Mouse (Mus musculus) gastrocnemius, postnatal 36 days (tissue): ENCODE data around the gene Hoxb4. TPM values are rescaled to one million over a fixed set of nuclear protein-coding genes. Genes with fewer than 3 reads are reported as not detected.

ENCODE experiments used
- DNase-seq, 2 experiments: peaks; one replicate each; pipeline ENCODE4 v3.0.0; 2022
- intact Hi-C: fragments of 180-260 bp; cut with DNase I; formaldehyde crosslinking; loops from one replicate; pipeline ENCODE4 v1.15.1; 2025
- total RNA-seq, 2 experiments: library from RNA; stranded (reverse); gene quantifications; 2 replicates each; pipeline ENCODE4 v1.2.3; 2021

The Hoxb4 gene
- total RNA-seq, 2 experiments from 2014 or later = 0.23 to 0.54 TPM

DNA sequence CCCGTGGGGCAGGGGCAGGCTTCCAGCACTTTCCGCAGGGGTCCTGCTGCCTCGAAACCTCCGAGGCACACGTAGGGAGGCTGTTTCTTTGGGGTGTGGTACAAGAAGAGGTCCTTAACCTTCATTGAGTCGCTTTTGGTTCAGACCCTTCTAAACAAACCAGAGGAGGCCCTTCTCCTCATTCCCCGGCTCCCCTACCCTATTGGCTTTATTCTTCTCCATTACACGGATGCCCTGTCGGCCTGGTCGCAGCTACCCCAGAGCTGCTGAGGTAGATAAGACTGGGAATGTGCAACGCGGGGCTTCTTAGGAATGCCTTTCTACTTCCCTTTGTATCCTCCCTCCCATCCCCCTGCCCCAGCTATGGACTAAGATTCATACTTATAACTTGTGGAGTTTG is 8.6 kb downstream of the Hoxb4 start:
- intact Hi-C loops = no loop called here
- DNase-seq = no peak

DNA sequence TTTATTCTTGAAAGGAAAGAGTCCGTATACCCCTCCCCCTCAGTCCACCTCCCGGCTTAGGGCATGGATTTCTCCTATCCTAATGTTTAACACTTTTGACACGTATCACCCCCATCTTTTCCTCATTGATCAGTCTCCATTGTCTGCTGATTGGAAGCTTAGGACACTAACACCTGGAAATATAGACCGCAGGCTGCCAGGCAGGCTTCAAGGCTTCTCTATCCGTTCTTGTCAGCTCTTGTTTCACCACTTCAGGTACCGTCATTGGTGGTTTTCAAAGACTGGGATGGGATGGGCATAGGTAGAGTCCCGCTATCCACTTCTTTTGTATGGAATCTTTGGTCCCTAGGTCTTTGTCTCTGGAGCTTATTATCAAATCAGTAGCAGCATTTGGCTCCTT is 9.1 kb downstream of the Hoxb4 start:
- no peak for DNase-seq
- intact Hi-C loops = no loop called here

DNA sequence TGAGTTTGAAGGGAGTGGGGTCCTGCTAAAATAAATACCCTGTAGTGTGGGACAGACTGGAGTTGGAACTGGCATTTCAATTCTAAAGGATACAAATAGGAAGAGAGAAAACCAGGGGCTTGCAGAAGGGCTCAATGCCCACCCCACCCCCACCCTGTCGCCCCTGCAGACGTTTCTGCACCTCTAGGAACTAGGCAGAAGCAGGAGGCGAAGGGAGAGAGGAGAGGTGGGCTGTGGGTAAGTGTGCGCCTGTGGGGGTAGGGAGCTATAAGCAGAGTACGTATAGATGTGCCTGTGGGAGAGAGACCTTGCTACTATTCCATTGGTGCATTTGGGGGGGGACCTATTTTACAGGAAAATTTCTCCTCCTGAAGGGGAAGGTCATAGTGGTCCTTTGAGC is 9.7 kb downstream of the Hoxb4 start:
- intact Hi-C loops = no loop called here
- DNase-seq = no peak

DNA sequence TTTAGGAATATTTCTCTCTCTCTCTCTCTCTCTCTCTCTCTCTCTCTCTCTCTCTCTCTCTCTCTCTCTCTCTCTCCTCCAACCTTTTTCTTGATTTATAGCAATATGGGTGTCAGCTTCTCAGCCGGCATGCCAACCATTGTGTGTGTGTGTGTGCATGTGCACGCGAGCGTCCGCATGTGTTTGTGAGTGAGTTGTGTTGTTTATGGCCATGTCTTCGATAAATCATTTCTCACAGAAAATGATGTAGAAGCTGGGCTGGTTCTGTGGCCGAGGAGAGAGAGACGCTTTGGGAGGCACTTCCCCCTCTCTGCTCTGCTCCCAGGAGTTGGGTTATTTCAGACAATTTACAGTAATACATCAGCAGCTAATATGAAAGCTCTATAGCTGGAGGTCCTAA is 10.5 kb downstream of the Hoxb4 start:
- no peak for DNase-seq
- intact Hi-C loops = no loop called here

DNA sequence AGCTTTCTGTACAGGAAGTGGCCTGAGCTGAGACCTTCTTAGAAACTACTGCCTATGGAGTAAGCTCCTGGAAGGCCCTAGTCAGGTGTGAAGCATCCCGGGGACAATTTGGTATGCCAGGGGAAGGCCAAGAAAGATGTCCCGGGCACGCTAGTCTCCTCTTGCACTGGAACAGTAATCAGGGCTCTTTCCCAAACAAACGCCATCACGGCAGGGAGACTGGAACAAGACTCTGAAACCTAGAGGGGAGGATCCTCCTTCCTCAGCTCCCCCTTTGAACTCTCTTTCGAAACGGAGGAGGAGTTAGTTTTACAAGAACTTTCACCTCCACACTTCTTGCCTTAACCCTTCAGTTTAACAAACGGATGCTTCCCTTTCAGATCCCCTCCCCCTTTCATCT is 14.0 kb downstream of the Hoxb4 start:
- DNase-seq = no peak
- intact Hi-C loops = no loop called here

DNA sequence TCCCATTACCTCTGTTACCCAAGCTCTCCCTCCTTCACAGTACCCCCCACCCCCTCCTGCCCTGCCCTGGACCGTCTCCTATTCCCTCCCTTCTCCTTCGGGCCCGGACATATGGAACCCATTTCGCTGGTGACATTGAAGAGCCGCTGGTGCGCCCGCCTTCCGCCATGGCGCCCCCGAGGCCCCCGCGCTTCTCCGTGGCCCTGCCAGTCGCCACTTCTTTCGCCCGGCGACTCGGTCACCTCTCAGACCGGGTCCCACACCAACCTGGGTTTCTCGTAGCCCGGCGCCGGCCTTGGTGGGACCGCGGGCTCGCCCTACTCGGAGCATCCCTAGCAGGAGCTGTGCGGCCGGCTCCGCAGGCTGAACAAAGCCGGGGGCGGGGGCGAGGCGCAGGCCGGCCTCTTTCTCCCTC is 14.6 kb downstream of the Hoxb4 start:
- intact Hi-C loops = no loop called here
- DNase-seq = no peak

DNA sequence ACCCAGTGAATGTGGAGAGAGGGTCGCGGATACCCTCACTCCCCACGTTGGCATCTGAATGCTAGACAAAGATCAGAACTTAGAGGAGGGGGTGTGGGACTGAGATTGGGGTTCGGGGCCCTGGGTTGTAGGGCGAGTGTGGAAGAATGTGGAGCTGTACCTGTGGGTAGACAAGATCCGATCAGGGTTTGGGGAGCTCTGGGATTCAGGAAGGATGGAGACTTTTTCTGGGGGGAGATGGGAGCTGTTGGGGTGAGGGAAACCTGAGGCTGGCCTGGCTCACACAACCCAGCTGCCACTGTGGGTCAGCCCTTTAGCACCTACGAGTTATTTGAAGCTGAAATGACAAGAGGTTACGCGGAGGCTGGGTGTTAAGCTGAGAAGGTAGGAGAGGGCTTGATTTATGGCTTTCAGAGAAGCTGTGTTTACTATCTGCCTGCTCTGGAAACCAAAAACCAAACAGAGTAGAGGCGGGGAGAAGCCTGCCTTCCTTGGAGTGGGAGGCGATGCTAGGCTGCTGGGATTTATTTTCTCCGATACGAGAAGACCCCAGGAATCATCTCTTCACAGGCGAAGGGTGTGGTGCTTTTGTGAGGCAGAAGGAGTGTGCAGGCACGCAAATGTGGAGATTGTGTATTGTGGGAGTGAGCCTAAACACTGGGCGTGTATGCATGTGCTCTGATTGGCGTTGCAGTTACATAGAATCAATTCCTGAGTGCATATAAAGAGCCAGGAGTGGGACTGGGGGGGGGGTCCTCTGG is 15.4 kb downstream of the Hoxb4 start:
- intact Hi-C loops = no loop called here
- no peak for DNase-seq

DNA sequence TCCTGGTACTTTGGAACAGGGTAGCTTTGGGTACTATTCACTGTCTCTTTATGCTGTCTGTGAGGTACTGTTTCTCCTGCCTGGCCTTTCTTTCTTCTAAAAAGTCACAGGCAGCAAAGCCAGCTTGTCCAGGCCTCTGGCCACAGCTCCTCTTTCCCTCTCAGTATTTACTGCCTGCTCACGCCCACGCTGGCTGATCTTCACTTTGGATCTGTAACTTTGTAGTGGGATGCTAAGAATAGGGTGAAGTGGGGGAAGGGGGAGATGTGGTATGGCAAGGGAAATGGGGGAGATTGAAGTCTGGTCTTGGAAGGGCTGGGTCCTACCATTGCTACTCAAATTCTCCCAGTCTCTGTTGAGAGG is 15.9 kb downstream of the Hoxb4 start:
- intact Hi-C loops = no loop called here

DNA sequence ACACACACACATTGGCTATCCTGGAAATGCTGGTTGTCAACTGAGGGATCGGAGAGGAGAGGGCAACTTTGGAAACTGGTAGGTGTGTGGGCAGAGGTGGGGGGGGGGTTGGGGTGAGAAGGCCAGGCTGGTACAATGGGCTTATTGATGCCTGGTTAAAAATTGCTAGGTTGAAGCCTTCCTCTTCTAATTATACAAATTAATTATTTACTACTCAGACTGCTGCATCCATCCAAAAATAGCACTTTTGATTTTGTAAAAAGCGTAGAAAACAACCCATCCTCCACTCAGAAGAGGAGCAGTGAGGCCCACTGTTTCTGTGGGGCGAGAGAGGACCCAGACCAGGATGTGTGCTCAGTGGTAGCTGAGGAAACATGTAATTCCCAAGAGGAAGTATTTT is 16.9 kb downstream of the Hoxb4 start:
- no peak for DNase-seq
- intact Hi-C loops = no loop called here

More for the DNA sequence above, 15.9 kb downstream of the Hoxb4 start:
- DNase-seq = no peak

DNA sequence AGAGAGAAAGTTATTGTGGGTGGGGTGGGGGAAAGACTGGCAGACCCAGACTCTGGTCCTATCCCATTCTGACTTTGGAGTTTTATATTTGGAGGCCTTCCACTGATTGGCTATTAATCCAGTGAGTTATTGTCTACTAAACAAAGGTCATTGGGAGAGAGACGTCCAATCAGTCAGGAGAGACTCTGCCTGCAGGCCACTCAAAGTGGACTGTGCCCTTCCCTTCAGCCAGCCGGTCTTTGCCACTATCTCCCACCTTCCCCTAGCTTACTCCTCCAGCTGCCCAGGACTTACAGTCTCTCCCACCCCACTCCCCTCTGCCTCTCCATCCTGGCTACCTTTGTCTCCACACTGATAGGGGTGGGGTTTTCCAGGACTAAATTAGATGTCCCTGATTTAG is 18.5 kb downstream of the Hoxb4 start:
- intact Hi-C loops = no loop called here
- DNase-seq = no peak

DNA sequence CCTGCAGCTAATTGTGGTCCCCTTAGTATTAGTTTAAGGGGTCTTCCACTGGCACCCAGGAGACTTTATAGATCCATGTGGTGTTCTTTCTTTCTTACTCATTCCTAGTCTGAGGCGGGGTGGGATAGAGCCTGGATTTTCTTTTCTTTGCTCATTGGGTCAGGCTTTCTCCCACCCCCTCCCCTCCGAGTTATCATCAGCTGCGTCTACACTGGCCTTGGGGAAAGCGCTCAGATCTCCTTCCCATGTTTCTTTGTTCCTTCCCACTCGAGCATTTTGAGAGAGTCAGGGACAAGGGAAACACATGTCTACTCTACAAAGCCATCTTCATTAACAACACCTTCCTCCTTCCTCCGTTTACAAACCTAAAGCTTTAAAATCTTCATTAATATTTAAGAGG is 19.0 kb downstream of the Hoxb4 start:
- intact Hi-C loops = no loop called here
- DNase-seq = no peak

DNA sequence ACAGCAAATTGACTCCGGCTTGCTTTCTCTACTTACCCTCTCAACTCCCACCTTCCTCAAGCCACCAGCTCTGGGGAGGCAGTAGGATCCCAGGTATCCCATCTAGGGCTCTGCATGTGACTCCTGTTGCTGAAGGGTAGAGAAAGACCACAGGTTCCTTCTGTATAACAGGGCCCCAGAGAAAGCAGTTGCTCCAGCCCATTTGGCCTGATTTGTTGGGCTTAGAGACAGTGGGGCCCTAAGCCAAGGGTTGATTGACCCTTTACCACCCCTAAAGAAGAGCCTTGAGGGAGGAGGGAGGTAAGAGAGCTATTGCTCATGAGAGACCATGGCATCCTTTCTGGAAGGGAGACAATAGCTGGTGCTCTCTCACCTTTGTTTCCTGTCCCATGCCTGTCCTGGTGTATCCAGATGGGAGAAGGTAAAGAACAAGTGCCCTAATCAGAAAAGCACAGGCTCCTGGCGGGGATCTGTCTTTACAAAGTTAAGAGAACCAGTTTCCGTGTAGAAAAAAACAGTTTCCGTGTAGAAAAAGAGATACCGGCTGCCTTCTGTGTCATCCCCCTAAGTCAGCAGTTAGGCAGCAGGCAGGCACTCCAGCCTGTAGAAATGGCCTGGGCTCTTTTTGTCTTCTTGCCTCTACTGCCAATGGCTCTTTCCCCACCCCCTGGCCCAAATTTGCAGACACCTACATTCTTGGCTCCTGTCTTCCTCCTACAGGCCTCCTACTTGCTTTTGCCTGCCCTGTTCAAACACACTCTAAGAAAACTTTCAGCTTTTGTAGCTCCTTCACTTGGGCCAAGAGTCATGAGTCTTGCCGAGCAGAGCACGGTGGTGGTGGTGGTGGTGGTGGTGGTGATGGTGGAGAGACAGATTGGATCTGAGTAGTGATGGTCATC is 21.1 kb downstream of the Hoxb4 start:
- intact Hi-C loops = no loop called here
- no peak for DNase-seq

DNA sequence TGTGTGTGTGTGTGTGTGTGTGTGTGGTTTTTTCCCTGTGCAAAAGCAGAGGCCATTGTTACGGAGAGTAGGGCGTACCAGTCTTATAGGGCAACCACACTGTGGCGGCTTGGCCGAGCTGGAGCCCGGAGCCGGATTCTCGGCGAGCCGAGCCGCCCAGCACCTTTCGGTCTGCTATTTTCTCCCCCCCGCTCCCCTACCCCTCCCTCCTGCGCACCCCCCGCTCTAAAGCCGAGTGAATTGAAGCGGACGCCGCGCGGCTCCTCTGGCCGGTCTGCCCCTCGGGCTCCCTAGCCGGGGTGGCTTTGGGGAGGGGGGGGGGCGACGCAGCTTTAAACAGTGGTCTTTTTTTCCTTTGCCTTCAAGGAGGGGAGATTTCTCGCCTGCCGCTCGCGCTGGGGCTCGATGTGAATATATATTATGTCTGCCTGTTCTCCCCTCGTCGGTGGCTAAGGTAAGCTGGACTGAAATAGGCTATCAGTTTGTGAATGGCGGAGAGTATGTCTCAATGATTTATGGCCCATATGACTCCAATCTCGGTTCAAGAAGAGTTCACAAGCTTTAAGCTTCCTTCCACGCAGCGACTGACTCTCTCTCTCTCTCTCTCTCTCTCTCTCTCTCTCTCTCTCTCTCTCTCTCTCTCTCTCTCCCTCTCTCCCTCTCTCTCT is 22.8 kb downstream of the Hoxb4 start:
- intact Hi-C loops = no loop called here

DNA sequence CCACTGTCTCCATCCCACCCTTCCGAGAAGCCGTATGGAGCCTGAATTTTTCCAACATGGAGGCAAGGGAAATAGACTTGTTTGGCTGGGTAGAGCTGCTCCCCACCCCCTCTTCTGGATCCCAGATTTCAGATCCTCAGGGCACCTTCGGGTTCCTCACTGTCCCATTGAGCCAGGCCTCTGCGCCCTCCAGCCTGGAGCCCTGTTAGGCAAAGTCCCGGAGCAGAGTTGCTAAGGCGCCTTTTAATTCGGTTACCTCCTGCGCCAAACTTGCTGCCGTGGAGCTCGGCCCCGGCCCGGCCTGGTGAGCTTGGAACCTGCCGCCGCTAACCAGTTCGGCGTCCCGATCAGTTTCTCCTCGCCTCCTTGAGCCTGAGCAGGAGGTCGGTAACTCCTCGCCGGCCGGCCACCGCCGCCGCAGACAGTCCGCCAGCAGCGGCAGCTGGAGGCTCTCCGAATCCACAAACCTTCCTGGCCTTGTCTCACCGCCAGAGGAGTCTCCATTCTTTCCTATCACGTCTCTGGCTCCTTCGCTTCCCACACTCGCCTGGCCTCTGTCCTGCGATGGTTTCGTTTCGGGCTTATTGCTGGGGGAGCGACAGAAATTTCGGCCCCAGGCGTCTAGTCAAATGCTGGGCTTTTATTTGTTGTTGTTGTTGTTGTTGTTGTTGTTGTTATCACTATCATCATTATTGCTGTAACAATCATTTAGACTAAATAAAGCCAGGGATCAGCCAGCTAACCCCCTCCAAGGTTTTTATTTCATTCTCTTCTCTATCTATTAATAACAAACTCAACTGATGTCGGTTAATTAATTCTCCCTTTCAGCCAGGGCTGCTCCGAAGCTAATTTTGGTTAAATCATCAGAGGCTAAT is 23.9 kb downstream of the Hoxb4 start:
- no peak for DNase-seq
- intact Hi-C loops = no loop called here

More for the DNA sequence above, 22.8 kb downstream of the Hoxb4 start:
- no peak for DNase-seq

DNA sequence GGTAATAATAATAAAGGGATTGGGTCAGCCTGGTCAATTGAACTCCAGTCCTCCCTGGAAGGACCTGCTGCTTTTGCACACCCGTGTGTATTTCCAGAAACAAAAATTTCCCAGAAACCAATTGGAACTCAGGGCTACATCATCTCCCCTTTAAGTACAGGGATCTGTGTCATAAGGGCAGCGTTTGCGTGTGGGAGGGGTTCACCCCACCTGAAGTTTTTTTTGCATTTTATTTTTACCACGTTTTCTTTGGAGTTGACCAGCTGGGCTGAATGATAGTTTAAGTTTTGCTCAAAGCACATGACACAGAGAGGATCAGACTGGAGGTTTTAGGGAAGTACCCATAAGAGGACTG is 24.5 kb downstream of the Hoxb4 start:
- DNase-seq = no peak
- intact Hi-C loops = no loop called here

DNA sequence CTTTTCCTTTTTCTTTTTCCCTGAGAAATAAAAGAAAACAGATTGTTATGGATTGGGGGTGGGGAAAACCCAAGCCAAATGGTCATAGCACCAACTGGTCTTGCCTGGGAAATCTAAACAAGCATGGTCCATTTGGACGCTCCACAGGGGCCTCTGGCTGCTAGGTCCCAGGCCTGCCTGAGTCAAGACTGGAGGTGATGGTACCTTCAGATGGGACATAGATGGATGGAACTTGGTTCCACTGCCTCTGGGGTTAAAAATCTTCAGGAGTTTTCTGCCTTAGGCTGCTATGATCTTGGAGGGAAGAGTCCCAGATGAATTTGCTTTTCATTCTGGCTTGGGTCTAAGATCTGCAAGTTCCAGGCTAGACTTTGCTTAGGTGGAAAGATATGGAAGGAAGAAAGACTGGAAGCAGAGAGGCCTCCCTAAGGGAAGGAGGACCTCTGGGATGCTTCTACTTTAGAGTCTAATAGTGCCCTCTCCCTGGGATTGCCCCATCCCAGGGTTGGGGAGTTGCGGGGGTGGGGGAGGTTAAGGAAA is 25.2 kb downstream of the Hoxb4 start:
- intact Hi-C loops = no loop called here
- DNase-seq = no peak

DNA sequence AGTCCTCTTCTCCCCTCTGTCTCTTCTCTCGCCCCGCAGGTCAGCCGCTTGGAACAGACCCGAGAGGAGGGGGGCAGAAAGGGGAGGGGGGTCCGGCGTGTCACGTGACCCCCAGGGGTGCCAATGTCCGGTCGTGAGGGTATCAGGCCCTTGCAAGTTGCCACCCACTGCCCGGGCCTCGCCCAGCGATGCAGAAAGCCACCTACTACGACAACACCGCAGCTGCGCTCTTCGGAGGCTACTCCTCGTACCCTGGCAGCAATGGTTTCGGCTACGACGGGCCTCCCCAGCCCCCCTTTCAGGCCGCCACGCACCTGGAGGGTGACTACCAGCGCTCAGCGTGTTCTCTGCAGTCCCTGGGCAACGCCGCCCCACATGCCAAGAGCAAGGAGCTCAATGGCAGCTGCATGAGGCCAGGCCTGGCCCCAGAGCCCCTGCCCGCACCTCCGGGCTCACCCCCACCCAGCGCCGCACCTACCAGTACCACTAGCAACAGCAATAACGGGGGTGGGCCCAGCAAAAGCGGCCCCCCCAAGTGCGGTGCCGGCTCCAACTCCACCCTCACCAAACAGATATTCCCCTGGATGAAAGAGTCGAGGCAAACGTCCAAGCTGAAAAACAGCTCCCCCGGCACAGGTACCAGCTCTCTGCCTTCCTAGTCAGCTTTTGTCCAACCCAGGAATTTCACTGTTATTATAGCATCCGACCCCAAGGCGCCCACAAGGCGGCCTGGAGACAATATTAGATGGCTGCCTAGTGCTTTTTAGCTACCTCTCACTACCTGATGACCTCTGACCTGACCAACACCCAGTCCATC is 26.2 kb downstream of the Hoxb4 start:
- DNase-seq = no peak
- intact Hi-C loops = no loop called here

DNA sequence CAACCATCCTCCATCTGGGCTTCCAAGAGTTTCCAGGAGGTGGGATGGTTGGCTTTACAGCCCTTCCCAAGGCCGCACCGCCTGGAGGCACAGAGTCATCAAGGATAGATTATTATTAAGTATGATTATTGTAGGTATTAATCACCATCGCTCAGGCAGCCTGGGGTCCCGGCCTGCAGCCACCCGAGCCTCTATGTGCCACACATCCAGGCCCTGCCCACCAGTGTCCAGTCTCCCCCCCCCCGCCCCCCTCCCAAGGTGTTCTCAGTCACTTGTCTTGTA is 26.8 kb downstream of the Hoxb4 start:
- intact Hi-C loops = no loop called here
- DNase-seq = no peak

DNA sequence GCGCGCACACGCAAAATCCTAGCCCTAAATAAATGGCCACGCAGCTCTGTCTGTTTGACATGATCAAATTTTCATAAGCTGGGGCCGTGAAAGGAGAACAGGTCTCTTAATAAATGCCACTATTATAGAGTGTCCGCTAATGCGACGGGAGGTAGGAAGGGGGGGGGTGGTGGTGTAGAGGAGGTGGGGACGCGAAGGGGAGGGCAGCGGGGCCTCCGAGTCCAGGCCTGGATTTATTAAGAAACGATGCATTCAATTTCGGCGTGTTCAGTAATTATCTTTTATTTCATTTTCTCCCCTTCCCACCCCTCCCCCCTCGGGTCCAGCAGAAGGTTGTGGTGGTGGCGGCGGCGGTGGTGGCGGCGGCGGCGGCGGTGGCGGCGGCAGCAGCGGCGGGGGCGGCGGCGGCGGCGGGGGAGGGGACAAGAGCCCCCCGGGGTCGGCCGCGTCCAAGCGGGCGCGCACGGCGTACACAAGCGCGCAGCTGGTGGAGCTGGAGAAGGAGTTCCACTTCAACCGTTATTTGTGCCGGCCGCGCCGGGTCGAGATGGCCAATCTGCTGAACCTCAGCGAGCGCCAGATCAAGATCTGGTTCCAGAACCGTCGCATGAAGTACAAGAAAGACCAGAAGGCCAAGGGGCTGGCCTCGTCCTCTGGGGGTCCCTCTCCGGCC is 27.3 kb downstream of the Hoxb4 start:
- DNase-seq = no peak
- intact Hi-C loops = no loop called here
